Mouse (Mus musculus): ENCODE data around the gene Ifna9. TPM values are rescaled to one million over a fixed set of nuclear protein-coding genes. Genes with fewer than 3 reads are reported as not detected.
A peak's percentile ranks its signal among the peaks of the same experiment; 100 is the strongest.

Ifna9 gene
- polyA plus RNA-seq, 1 experiment = not detected

DNA sequence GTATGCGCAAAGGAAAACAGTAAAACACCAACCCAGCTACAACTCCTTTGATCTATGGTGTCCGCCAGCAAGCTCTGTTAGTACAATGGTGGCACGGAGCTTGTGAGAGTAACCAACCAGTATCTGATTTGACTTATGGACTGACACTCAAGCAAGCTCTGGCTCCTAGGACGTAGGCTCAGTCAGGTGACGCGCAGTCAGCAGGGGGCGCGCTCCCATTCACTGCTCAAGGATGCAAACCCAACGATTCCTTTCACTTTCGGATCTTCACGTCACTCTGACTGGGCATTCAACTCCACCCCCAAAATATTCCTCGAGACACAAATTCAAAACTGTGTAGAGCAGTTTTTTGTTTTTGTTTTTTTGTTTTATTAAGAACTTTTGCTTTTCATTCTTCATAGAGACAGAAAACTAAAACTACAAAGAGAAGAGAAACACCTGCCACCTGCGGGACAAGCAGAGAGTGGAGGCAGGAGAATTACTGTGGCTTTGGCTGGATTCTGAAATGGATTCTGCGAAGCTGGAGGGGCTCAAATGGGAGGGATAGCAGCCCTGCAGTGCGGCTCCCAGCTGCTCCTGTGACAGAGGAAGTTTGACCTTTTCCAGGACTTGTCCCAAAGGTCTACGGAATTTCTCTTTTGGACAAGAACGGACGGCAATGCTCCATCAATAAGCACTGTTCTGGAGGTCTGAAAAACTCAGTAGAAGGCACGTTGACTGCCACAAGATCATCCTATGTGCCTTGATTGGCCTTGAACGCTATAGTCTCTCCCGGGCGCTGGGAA, 41.8 kb downstream of the Ifna9 start:
- no peaks in the 10 kb centered on the region for H3K27me3 ChIP-seq (ENCODE audit: control insufficient read depth, insufficient read depth, low read length)
- 32% methylated on average over 22 of the region's 22 CpGs for whole genome bisulfite sequencing
- TF ChIP-seq CTCF (IDR thresholded peaks at IDR 0.05; ENCODE audit: borderline replicate concordance, insufficient read depth, low read depth, low read length) (peak; percentile 62), POLR2A (IDR thresholded peaks at IDR 0.05; ENCODE audit: borderline replicate concordance, insufficient read depth, low read length) (no peak)
- peak; percentile 52 to 58 for DNase-seq
- H3K4me3 ChIP-seq (replicated peaks; ENCODE audit: insufficient read depth, low read depth, low read length) = peak overlapping the region; percentile 16
- peaks cover 5% of the 10 kb centered on the region; the same call in 1 of the 2 replicates for H3K4me1 ChIP-seq (ENCODE audit: control insufficient read depth, insufficient read depth, low read length)
- no peak overlapping the region for H3K27ac ChIP-seq (ENCODE audit: insufficient read depth, low read length)

DNA sequence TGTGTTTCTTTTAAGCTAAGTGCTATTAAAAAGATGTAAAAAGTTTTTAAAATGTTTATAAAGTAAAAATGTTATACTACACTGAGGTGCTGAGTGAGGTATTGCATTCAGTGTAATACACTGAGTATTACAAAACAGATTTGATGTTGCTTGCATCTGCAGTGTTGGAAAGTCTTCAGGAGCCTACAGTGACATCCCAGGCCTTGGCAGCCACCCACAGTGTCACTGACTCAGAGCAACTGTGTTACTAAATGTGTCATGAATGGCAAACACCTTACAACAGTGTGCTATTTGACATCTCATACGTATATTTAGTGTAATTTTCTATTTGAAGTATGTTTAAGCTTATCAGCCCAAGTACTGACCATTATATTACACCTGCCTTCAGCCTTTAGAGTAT, 44.2 kb downstream of the Ifna9 start:
- no peaks in the 10 kb centered on the region for H3K27me3 ChIP-seq (ENCODE audit: control insufficient read depth, insufficient read depth, low read length)
- no peak overlapping the region for H3K4me3 ChIP-seq (replicated peaks; ENCODE audit: insufficient read depth, low read depth, low read length)
- peak; percentile 61 to 81 for DNase-seq
- no peak overlapping the region for H3K27ac ChIP-seq (ENCODE audit: insufficient read depth, low read length)
- no peak for TF ChIP-seq CTCF (IDR thresholded peaks at IDR 0.05; ENCODE audit: borderline replicate concordance, insufficient read depth, low read depth, low read length)
- TF ChIP-seq POLR2A (IDR thresholded peaks at IDR 0.05; ENCODE audit: borderline replicate concordance, insufficient read depth, low read length) = no peak
- WGBS = 24% methylated on average over 1 of the region's 1 CpGs
- H3K4me1 ChIP-seq (ENCODE audit: control insufficient read depth, insufficient read depth, low read length) = peaks cover 5% of the 10 kb centered on the region; the same call in 1 of the 2 replicates

- 46% methylated on average over 2 of the region's 2 CpGs for WGBS
- DNase-seq = peak in 1 of 2 experiments; percentile 52
- TF ChIP-seq CTCF (IDR thresholded peaks at IDR 0.05; ENCODE audit: borderline replicate concordance, insufficient read depth, low read depth, low read length) (peak; percentile 57; the same call in 1 of the 2 replicates), POLR2A (IDR thresholded peaks at IDR 0.05; ENCODE audit: borderline replicate concordance, insufficient read depth, low read length) (no peak)
Observed at GRCm38 (mm10) chr4:88543649-88544234, 48.4 kb downstream of the Ifna9 start.

More at GRCm38 (mm10) chr4:88543649-88544234, 48.4 kb downstream of the Ifna9 start:
- H3K27ac ChIP-seq (ENCODE audit: insufficient read depth, low read length) = no peak overlapping the region
- peaks cover 5% of the 10 kb centered on the region; the same call in 1 of the 2 replicates for H3K4me1 ChIP-seq (ENCODE audit: control insufficient read depth, insufficient read depth, low read length)
- no peaks in the 10 kb centered on the region for H3K27me3 ChIP-seq (ENCODE audit: control insufficient read depth, insufficient read depth, low read length)
- H3K4me3 ChIP-seq (replicated peaks; ENCODE audit: insufficient read depth, low read depth, low read length) = no peak overlapping the region

Other genes with a start within 250 kb of the Ifna9 start
- 0.54 and 0.76 TPM in 2 replicates for gene Hacd4, start 153.5 kb downstream of the Ifna9 start, polyA plus RNA-seq (2012; rRNA removed)
- gene Ifnb1, start 69.6 kb downstream of the Ifna9 start, polyA plus RNA-seq (2012; rRNA removed) = not detected in 2 replicates
- gene Ifna15, start 34.1 kb downstream of the Ifna9 start, polyA plus RNA-seq (2012; rRNA removed) = not detected in 2 replicates
- gene Ifna14, start 20.6 kb downstream of the Ifna9 start, polyA plus RNA-seq (2012; rRNA removed) = not detected in 2 replicates
- not detected in 2 replicates for gene Ifna12, start 11.0 kb upstream of the Ifna9 start, polyA plus RNA-seq (2012; rRNA removed)
- not detected in 2 replicates for gene C87499, start 42.0 kb upstream of the Ifna9 start, polyA plus RNA-seq (2012; rRNA removed)
- gene Ifna13, start 52.1 kb upstream of the Ifna9 start, polyA plus RNA-seq (2012; rRNA removed) = not detected in 2 replicates
- not detected in 2 replicates for gene Ifna16, start 84.5 kb upstream of the Ifna9 start, polyA plus RNA-seq (2012; rRNA removed)
- gene Ifna2, start 91.5 kb upstream of the Ifna9 start, polyA plus RNA-seq (2012; rRNA removed) = not detected in 2 replicates
- not detected in 2 replicates for gene Ifnab, start 99.0 kb upstream of the Ifna9 start, polyA plus RNA-seq (2012; rRNA removed)
- 0.59 and 1.2 TPM in 2 replicates for gene Gm26566, start 129.4 kb upstream of the Ifna9 start, polyA plus RNA-seq (2012; rRNA removed)
- gene Klhl9, start 130.1 kb upstream of the Ifna9 start, polyA plus RNA-seq (2012; rRNA removed) = 43.6 and 44.7 TPM in 2 replicates
- gene Gm13271, start 162.5 kb upstream of the Ifna9 start, polyA plus RNA-seq (2012; rRNA removed) = not detected in 2 replicates
- not detected in 2 replicates for gene Gm13283, start 167.7 kb upstream of the Ifna9 start, polyA plus RNA-seq (2012; rRNA removed)
- not detected in 2 replicates for gene Gm13290, start 181.4 kb upstream of the Ifna9 start, polyA plus RNA-seq (2012; rRNA removed)
- gene Gm13289, start 184.5 kb upstream of the Ifna9 start, polyA plus RNA-seq (2012; rRNA removed) = not detected in 2 replicates
- gene Gm13272, start 187.5 kb upstream of the Ifna9 start, polyA plus RNA-seq (2012; rRNA removed) = not detected in 2 replicates
- gene Ifnz, start 189.7 kb upstream of the Ifna9 start, polyA plus RNA-seq (2012; rRNA removed) = not detected in 2 replicates
- gene Gm13276, start 193.3 kb upstream of the Ifna9 start, polyA plus RNA-seq (2012; rRNA removed) = not detected in 2 replicates
- gene Gm13277, start 196.2 kb upstream of the Ifna9 start, polyA plus RNA-seq (2012; rRNA removed) = not detected in 2 replicates
- not detected in 2 replicates for gene Gm13278, start 199.2 kb upstream of the Ifna9 start, polyA plus RNA-seq (2012; rRNA removed)
- gene Gm13275, start 202.1 kb upstream of the Ifna9 start, polyA plus RNA-seq (2012; rRNA removed) = not detected in 2 replicates
- gene Gm13279, start 205.0 kb upstream of the Ifna9 start, polyA plus RNA-seq (2012; rRNA removed) = not detected in 2 replicates
- not detected in 2 replicates for gene Gm13285, start 207.3 kb upstream of the Ifna9 start, polyA plus RNA-seq (2012; rRNA removed)
- gene Gm13287, start 210.9 kb upstream of the Ifna9 start, polyA plus RNA-seq (2012; rRNA removed) = not detected in 2 replicates
- not detected in 2 replicates for gene Gm13288, start 213.1 kb upstream of the Ifna9 start, polyA plus RNA-seq (2012; rRNA removed)
- gene Ifna7, start 223.8 kb upstream of the Ifna9 start, polyA plus RNA-seq (2012; rRNA removed) = not detected in 2 replicates
- gene Ifna11, start 227.6 kb upstream of the Ifna9 start, polyA plus RNA-seq (2012; rRNA removed) = not detected in 2 replicates
- gene Ifna6, start 235.0 kb upstream of the Ifna9 start, polyA plus RNA-seq (2012; rRNA removed) = not detected in 2 replicates
- gene Ifna5, start 243.1 kb upstream of the Ifna9 start, polyA plus RNA-seq (2012; rRNA removed) = not detected in 2 replicates
- gene Ifna4, start 249.5 kb upstream of the Ifna9 start, polyA plus RNA-seq (2012; rRNA removed) = not detected in 2 replicates